Mouse (Mus musculus) CH12.LX (cell line): ENCODE data around the gene Lnx1. TPM values are rescaled to one million over a fixed set of nuclear protein-coding genes. Genes with fewer than 3 reads are reported as not detected.

ENCODE experiments used
- DNase-seq: peaks from one replicate; pipeline ENCODE4 v3.0.0-alpha.2; 2013; ENCODE audit errors: extremely low read depth
- H3K27ac ChIP-seq: 2 replicates; pipeline ENCODE4 v1.5.1; 2012; ENCODE audit warnings: low read depth, mild to moderate bottlenecking, control low read depth, moderate library complexity; ENCODE audit not compliant: insufficient read depth
- H3K27me3 ChIP-seq: replicated peaks from 2 replicates; pipeline ENCODE3; 2012; ENCODE audit warnings: inconsistent platforms
- H3K36me3 ChIP-seq, 2 experiments: replicated peaks in 1 of 2; 2 replicates each; pipeline versions ENCODE3 to v1.6.1; 2012; ENCODE audit warnings: inconsistent platforms in 1 of 2, low read length in 1 of 2, mild to moderate bottlenecking in 1 of 2, mixed read lengths in 1 of 2, moderate library complexity in 1 of 2; ENCODE audit not compliant: control insufficient read depth in 1 of 2, insufficient read depth in 1 of 2
- H3K4me1 ChIP-seq, 2 experiments: 2 replicates each; pipeline ENCODE4 v1.6.1; 2012; ENCODE audit warnings: inconsistent platforms in 1 of 2, moderate library complexity in 1 of 2; ENCODE audit not compliant: insufficient read depth in 2 of 2, control insufficient read depth in 1 of 2
- H3K4me2 ChIP-seq: 2 replicates; pipeline ENCODE4 v1.6.1; 2012; ENCODE audit warnings: low read depth, mild to moderate bottlenecking, control low read depth; ENCODE audit not compliant: poor library complexity, insufficient read depth, severe bottlenecking
- H3K4me3 ChIP-seq, 3 experiments: fragments of 150-350 bp in 1 of 3; sonication (generic) in 1 of 3; replicated peaks in 1 of 3; 2 replicates each; pipeline versions ENCODE3 to v1.5.1; 2011 to 2012; ENCODE audit warnings: low read depth in 2 of 3, low read length in 2 of 3, mild to moderate bottlenecking in 2 of 3, moderate library complexity in 2 of 3, control low read depth in 1 of 3, improper control_type of control experiment in 1 of 3, inconsistent platforms in 1 of 3, mixed read lengths in 1 of 3; ENCODE audit not compliant: poor library complexity in 1 of 3
- H3K79me2 ChIP-seq: replicated peaks from 2 replicates; pipeline ENCODE4 v1.6.1; 2012; ENCODE audit warnings: mild to moderate bottlenecking, moderate library complexity; ENCODE audit not compliant: control insufficient read depth, poor library complexity, insufficient read depth, severe bottlenecking; ENCODE audit errors: extremely low read depth
- H3K9ac ChIP-seq: 2 replicates; pipeline ENCODE4 v1.6.1; 2012; ENCODE audit warnings: low read depth, mild to moderate bottlenecking, control low read depth, moderate library complexity; ENCODE audit not compliant: insufficient read depth
- H3K9me3 ChIP-seq: replicated peaks from 2 replicates; pipeline ENCODE3; 2012; ENCODE audit warnings: low read length, inconsistent platforms, mixed read lengths
- BHLHE40 ChIP-seq: IDR thresholded peaks from 2 replicates; pipeline ENCODE4 v1.6.1; 2011; ENCODE audit warnings: mild to moderate bottlenecking, low read depth, low read length, improper control_type of control experiment
- CHD1 ChIP-seq: IDR thresholded peaks from 2 replicates; pipeline ENCODE4 v1.6.1; 2012; ENCODE audit warnings: low read depth, low read length, improper control_type of control experiment, inconsistent platforms
- CHD2 ChIP-seq: IDR thresholded peaks from 2 replicates; pipeline ENCODE4 v1.6.1; 2011; ENCODE audit warnings: low read length, improper control_type of control experiment
- CTCF ChIP-seq, 2 experiments: IDR thresholded peaks in 1 of 2; conservative IDR thresholded peaks in 1 of 2; 2 replicates each; pipeline ENCODE4 v1.5.1; 2011 to 2012; ENCODE audit warnings: low read depth in 2 of 2, low read length in 2 of 2, improper control_type of control experiment in 1 of 2, inconsistent platforms in 1 of 2, mild to moderate bottlenecking in 1 of 2, moderate library complexity in 1 of 2
- ETS1 ChIP-seq: conservative IDR thresholded peaks from 2 replicates; pipeline ENCODE4 v1.6.1; 2012; ENCODE audit warnings: low read depth, mild to moderate bottlenecking, inconsistent platforms, low read length, improper control_type of control experiment, moderate library complexity
- GABPA ChIP-seq: IDR thresholded peaks from 2 replicates; pipeline ENCODE4 v1.6.1; 2012; ENCODE audit warnings: low read depth, low read length, improper control_type of control experiment, inconsistent platforms; ENCODE audit not compliant: insufficient replicate concordance
- HCFC1 ChIP-seq: IDR thresholded peaks from 2 replicates; pipeline ENCODE4 v1.6.1; 2012; ENCODE audit warnings: low read depth, mild to moderate bottlenecking, inconsistent platforms, low read length, improper control_type of control experiment
- IRF4 ChIP-seq: IDR thresholded peaks from 2 replicates; pipeline ENCODE4 v1.6.1; 2014; ENCODE audit warnings: low read depth, mild to moderate bottlenecking, inconsistent platforms, low read length, improper control_type of control experiment
- KAT2A ChIP-seq: IDR thresholded peaks from 2 replicates; pipeline ENCODE4 v1.6.1; 2012; ENCODE audit warnings: low read length, improper control_type of control experiment, inconsistent platforms; ENCODE audit not compliant: insufficient replicate concordance
- MXI1 ChIP-seq: IDR thresholded peaks from 2 replicates; pipeline ENCODE4 v1.6.1; 2011; ENCODE audit warnings: mild to moderate bottlenecking, low read depth, low read length, improper control_type of control experiment
- MYC ChIP-seq: IDR thresholded peaks from 2 replicates; pipeline ENCODE4 v1.6.1; 2011; ENCODE audit warnings: low read depth, mild to moderate bottlenecking, improper control_type of control experiment, low read length
- NRF1 ChIP-seq: IDR thresholded peaks from 2 replicates; pipeline ENCODE4 v1.6.1; 2014; ENCODE audit warnings: low read depth, mild to moderate bottlenecking, inconsistent platforms, low read length, improper control_type of control experiment, moderate library complexity
- RCOR1 ChIP-seq: conservative IDR thresholded peaks from 2 replicates; pipeline ENCODE4 v1.6.1; 2012; ENCODE audit warnings: low read depth, mild to moderate bottlenecking, inconsistent platforms, low read length, improper control_type of control experiment
- SIN3A ChIP-seq: IDR thresholded peaks from 2 replicates; pipeline ENCODE4 v1.6.1; 2012; ENCODE audit warnings: low read length, improper control_type of control experiment, inconsistent platforms
- SMC3 ChIP-seq: IDR thresholded peaks from 2 replicates; pipeline ENCODE4 v1.6.1; 2011; ENCODE audit warnings: low read depth, low read length, improper control_type of control experiment
- TBP ChIP-seq: conservative IDR thresholded peaks from 2 replicates; pipeline ENCODE4 v1.6.1; 2011; ENCODE audit warnings: low read depth, low read length, improper control_type of control experiment
- TCF12 ChIP-seq: IDR thresholded peaks from 2 replicates; pipeline ENCODE4 v1.6.1; 2014; ENCODE audit warnings: low read depth, mild to moderate bottlenecking, inconsistent platforms, low read length, improper control_type of control experiment
- USF1 ChIP-seq: IDR thresholded peaks from 2 replicates; pipeline ENCODE4 v1.6.1; 2014; ENCODE audit warnings: low read depth, mild to moderate bottlenecking, inconsistent platforms, low read length, improper control_type of control experiment
- USF2 ChIP-seq: conservative IDR thresholded peaks from 2 replicates; pipeline ENCODE4 v1.6.1; 2011; ENCODE audit warnings: low read depth, low read length, improper control_type of control experiment
- ZC3H11A ChIP-seq: IDR thresholded peaks from 2 replicates; pipeline ENCODE4 v1.6.1; 2012; ENCODE audit warnings: low read depth, mild to moderate bottlenecking, inconsistent platforms, low read length, improper control_type of control experiment
- ZKSCAN1 ChIP-seq: IDR thresholded peaks from 2 replicates; pipeline ENCODE4 v1.6.1; 2012; ENCODE audit warnings: low read depth, inconsistent platforms, low read length, improper control_type of control experiment, borderline replicate concordance
- dilution Hi-C: fragments of 300-500 bp; cut with MboI; formaldehyde crosslinking; loops from 2 replicates; pipeline ENCODE4 v1.14.3; 2020; ENCODE audit warnings: low sequenced_read_pairs; ENCODE audit not compliant: extremely low pct_unique_long_range_greater_than_20kb, extremely low pct_ligation_motif_present
- in situ Hi-C: fragments of 300-500 bp; cut with MboI; formaldehyde crosslinking; loops from 3 replicates; pipeline ENCODE4 v1.14.3; 2019; ENCODE audit warnings: low sequenced_read_pairs, low pct_ligation_motif_present, low pct_unique_long_range_greater_than_20kb, mixed read lengths
- polyA plus RNA-seq: library from polyadenylated mRNA; unstranded; fragments of >175 nt; gene quantifications from 2 replicates; pipeline ENCODE4 v1.2.1, GENCODE M21; 2012; ENCODE audit warnings: low read depth; ENCODE audit not compliant: insufficient read length
- total RNA-seq, 2 experiments: library from RNA; depleted of rRNA; stranded (reverse); fragments of 300-350 nt in 1 of 2; fragments of >200 nt in 1 of 2; gene quantifications; 2 replicates each; pipeline ENCODE4 v1.2.3; 2012 to 2014

The Lnx1 gene
- total and polyA plus RNA-seq, 3 experiments = 0.08 to 0.26 (median 0.16) TPM

DNA sequence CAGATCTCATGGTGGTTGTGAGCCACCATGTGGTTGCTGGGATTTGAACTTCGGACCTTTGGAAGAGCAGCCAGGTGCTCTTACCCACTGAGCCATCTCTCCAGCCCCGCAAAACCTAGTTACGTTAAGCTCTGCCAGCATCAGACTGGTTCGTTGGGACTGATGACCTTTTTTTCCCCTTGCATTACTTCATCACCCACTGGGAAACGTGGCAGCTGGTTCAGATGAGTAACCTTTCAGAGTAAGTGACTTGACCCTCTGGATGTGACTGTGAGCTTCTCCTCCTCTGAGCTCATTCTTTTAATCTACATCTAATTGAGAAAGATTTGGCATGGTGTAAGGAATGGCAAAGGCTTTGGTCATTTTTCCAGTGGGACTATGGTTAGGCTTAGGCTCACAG lies 102.7 kb downstream of the Lnx1 start:
- dilution Hi-C loops (no loop called here), in situ Hi-C loops (no loop called here)
- H3K4me1 ChIP-seq = no peaks in the 10 kb centered on the region

DNA sequence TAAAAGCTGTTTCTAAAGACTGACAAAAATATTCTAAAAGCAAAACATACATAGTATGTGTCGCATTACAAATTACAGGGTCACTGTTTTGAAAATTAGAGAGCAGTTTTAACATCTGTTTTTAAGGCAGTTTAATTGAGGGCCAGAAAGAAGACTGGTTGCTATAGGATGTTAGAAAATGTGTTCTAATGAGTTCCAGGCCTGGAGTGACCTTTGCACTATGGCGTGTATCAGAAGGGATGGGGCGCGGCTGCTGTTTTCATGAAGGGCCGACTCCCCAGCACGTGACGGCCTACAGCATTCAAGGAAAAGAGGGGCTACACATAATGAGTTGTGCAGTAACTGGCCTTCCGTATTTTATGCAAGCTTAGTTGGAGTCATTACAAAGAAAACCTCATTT lies 109.6 kb downstream of the Lnx1 start:
- H3K27ac ChIP-seq = no peak overlapping the region
- no peak overlapping the region for H3K9ac ChIP-seq
- dilution Hi-C loops = no loop called here
- no peaks in the 10 kb centered on the region for H3K79me2 ChIP-seq
- H3K4me3 ChIP-seq = no peak overlapping the region
- H3K27me3 ChIP-seq = no peaks in the 10 kb centered on the region
- H3K4me2 ChIP-seq = no peak overlapping the region
- in situ Hi-C loops = no loop called here
- peaks cover 59 to 92% of the 10 kb centered on the region in 2 experiments for H3K36me3 ChIP-seq
- no peaks in the 10 kb centered on the region for H3K9me3 ChIP-seq
- TF ChIP-seq ETS1 (no peak), BHLHE40 (no peak), USF1 (no peak), MYC (no peak), MXI1 (no peak), KAT2A (no peak), ZKSCAN1 (no peak), SMC3 (no peak), USF2 (no peak), TCF12 (no peak), ZC3H11A (no peak), SIN3A (no peak), CTCF (conservative IDR thresholded peaks at IDR 0.05 in 1 of 2, IDR thresholded peaks at IDR 0.05 in 1 of 2; ENCODE audit: low read depth in 2 of 2, low read length in 2 of 2) (no peak)
- DNase-seq = no peak
- H3K4me1 ChIP-seq = no peaks in the 10 kb centered on the region

More for the DNA sequence above, 102.7 kb downstream of the Lnx1 start:
- no peak for DNase-seq
- Histone ChIP-seq H3K9ac (no peak overlapping the region), H3K27ac (no peak overlapping the region), H3K9me3 (no peaks in the 10 kb centered on the region), H3K4me3 (no peak overlapping the region), H3K4me2 (no peak overlapping the region), H3K27me3 (no peaks in the 10 kb centered on the region), H3K79me2 (no peaks in the 10 kb centered on the region), H3K36me3 (peaks cover 27 to 47% of the 10 kb centered on the region in 2 experiments)
- no peak for TF ChIP-seq GABPA
- TF ChIP-seq CHD1 = no peak
- TF ChIP-seq RCOR1 = no peak
- no peak for TF ChIP-seq USF1
- no peak for TF ChIP-seq IRF4
- TF ChIP-seq TBP = no peak
- no peak for TF ChIP-seq CHD2
- TF ChIP-seq TCF12 = no peak
- no peak for TF ChIP-seq SIN3A
- no peak for TF ChIP-seq CTCF (conservative IDR thresholded peaks at IDR 0.05 in 1 of 2, IDR thresholded peaks at IDR 0.05 in 1 of 2; ENCODE audit: low read depth in 2 of 2, low read length in 2 of 2)
- TF ChIP-seq NRF1 = no peak
- no peak for TF ChIP-seq HCFC1
- no peak for TF ChIP-seq MYC
